Mouse (Mus musculus) kidney, embryonic 16.5 days (tissue): ENCODE data around the gene Pdk2. TPM values are rescaled to one million over a fixed set of nuclear protein-coding genes. Genes with fewer than 3 reads are reported as not detected.
A peak's percentile ranks its signal among the peaks of the same experiment; 100 is the strongest.

ENCODE experiments used
- ATAC-seq: fragments of 200-750 bp; cut with Nextera tagmentation; 2 replicates; pipeline ENCODE4 v1.8.0; 2017; ENCODE audit warnings: moderate TSS enrichment; ENCODE audit not compliant: low FRiP score, low TSS enrichment
- H3K27ac ChIP-seq: fragments of 300-500 bp; sonication (generic); 2 replicates; pipeline ENCODE4 v1.5.1; 2014; ENCODE audit warnings: low read length
- H3K27me3 ChIP-seq: fragments of 300-500 bp; sonication (generic); 2 replicates; pipeline ENCODE4 v1.6.1; 2014; ENCODE audit warnings: low read length, control low read depth, mixed read lengths; ENCODE audit not compliant: insufficient read depth
- H3K36me3 ChIP-seq: fragments of 300-500 bp; sonication (generic); 2 replicates; pipeline ENCODE4 v1.6.1; 2014; ENCODE audit warnings: low read length, control low read depth, mixed read lengths; ENCODE audit not compliant: insufficient read depth
- H3K4me1 ChIP-seq: fragments of 300-500 bp; sonication (generic); 2 replicates; pipeline ENCODE4 v1.6.1; 2014; ENCODE audit warnings: low read length, control low read depth, mixed read lengths; ENCODE audit not compliant: insufficient read depth
- H3K4me2 ChIP-seq: fragments of 300-500 bp; sonication (generic); replicated peaks from 2 replicates; pipeline ENCODE4 v1.6.1; 2014; ENCODE audit warnings: low read depth, low read length
- H3K4me3 ChIP-seq: fragments of 300-500 bp; sonication (generic); 2 replicates; pipeline ENCODE4 v1.5.1; 2014; ENCODE audit warnings: mild to moderate bottlenecking, low read length
- H3K9ac ChIP-seq: fragments of 300-500 bp; sonication (generic); replicated peaks from 2 replicates; pipeline ENCODE4 v1.6.1; 2014; ENCODE audit warnings: low read length
- H3K9me3 ChIP-seq: fragments of 300-500 bp; sonication (generic); 2 replicates; pipeline ENCODE4 v1.6.1; 2016; ENCODE audit warnings: low read length, control low read depth
- WGBS: fragments of 180-500 bp; shearing (Covaris S2); extraction: QIAGEN DNeasy Blood & Tissue Kit; methylation state at CpG from one replicate; pipeline ENCODE4 v1.1.7; 2014; 5-methylcytosine and 5-hydroxymethylcytosine counted together
- polyA plus RNA-seq: library from polyadenylated mRNA; unstranded; fragments of >200 nt; fragmentation: Nextera tagmentation; extraction: Ambion mirVana; gene quantifications from 2 replicates; pipeline ENCODE4 v1.2.1, GENCODE M21; 2015

Gene Pdk2
- 72.3 and 85.2 TPM in 2 replicates for polyA plus RNA-seq

DNA sequence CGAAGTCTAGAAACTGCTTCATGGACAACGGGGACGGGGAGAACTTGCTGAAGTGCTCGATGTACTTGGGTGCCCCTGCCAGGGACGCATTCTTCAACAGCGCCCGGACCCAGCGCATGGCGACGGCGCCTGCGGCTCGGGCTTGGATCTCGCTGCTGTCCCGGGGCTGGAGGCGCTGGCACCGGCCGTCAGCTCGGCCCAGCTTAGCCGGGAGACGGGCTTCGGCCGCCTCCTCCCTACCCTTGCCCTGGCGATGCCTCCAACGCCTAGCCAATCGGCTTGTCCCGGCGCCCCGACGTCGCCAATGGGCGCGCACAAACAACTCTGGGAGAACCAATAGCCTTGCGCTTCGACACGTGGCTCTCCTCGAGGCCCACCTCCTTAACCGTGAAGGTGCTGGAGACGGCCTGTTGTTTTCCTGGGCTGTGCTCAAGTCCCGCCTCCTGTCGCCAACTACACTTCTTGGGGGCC lies at the start of gene Pdk2:
Pdk2 (minus strand) TSS at position 216 of the 471 bp plus-strand sequence.
- H3K27ac ChIP-seq = peak within 1 kb of the TSS; percentile 84
- peaks cover 22% of the 10 kb centered on the region for H3K4me1 ChIP-seq
- ATAC-seq = peak; percentile 94
- peak within 1 kb of the TSS; percentile 74 for H3K4me2 ChIP-seq
- peaks cover 11% of the 10 kb centered on the region; the same call in 1 of the 2 replicates for H3K36me3 ChIP-seq
- H3K9ac ChIP-seq = peak within 1 kb of the TSS; percentile 79
- peak within 1 kb of the TSS; percentile 70 for H3K4me3 ChIP-seq
- under 1% methylated on average over 41 of the region's 41 CpGs for WGBS
- H3K9me3 ChIP-seq = no peaks in the 10 kb centered on the region
- H3K27me3 ChIP-seq = no peaks in the 10 kb centered on the region

GRCm38 (mm10) chr11:95088857-95089779 lies 48.0 kb upstream of the Pdk2 start:
- no peak overlapping the region for H3K4me3 ChIP-seq
- peaks cover 43% of the 10 kb centered on the region for H3K4me1 ChIP-seq
- no peaks in the 10 kb centered on the region for H3K9me3 ChIP-seq
- H3K36me3 ChIP-seq = no peaks in the 10 kb centered on the region
- no peaks in the 10 kb centered on the region for H3K27me3 ChIP-seq
- WGBS = 57% methylated on average over 16 of the region's 16 CpGs
- no peak for ATAC-seq
- H3K4me2 ChIP-seq = no peak overlapping the region
- H3K27ac ChIP-seq = peak overlapping the region; percentile 61
- no peak overlapping the region for H3K9ac ChIP-seq

GRCm38 (mm10) chr11:95088286-95088685 lies 47.1 kb upstream of the Pdk2 start:
- H3K9me3 ChIP-seq = no peaks in the 10 kb centered on the region
- 65% methylated on average over 7 of the region's 7 CpGs for WGBS
- peaks cover 44% of the 10 kb centered on the region for H3K4me1 ChIP-seq
- H3K36me3 ChIP-seq = no peaks in the 10 kb centered on the region
- no peak for ATAC-seq
- no peak overlapping the region for H3K9ac ChIP-seq
- no peaks in the 10 kb centered on the region for H3K27me3 ChIP-seq
- H3K4me2 ChIP-seq = no peak overlapping the region
- H3K27ac ChIP-seq = peak overlapping the region; percentile 61
- H3K4me3 ChIP-seq = no peak overlapping the region

- Histone ChIP-seq H3K4me2 (no peak overlapping the region), H3K9ac (no peak overlapping the region; the same call in 1 of the 2 replicates), H3K27me3 (no peaks in the 10 kb centered on the region), H3K4me1 (peaks cover 44% of the 10 kb centered on the region), H3K9me3 (no peaks in the 10 kb centered on the region), H3K27ac (peak overlapping the region; percentile 25), H3K36me3 (no peaks in the 10 kb centered on the region), H3K4me3 (no peak overlapping the region)
- ATAC-seq = no peak
- WGBS = 62% methylated on average over 17 of the region's 17 CpGs
These were observed 46.4 kb upstream of the Pdk2 start for GRCm38 (mm10) chr11:95087301-95088228.

DNA sequence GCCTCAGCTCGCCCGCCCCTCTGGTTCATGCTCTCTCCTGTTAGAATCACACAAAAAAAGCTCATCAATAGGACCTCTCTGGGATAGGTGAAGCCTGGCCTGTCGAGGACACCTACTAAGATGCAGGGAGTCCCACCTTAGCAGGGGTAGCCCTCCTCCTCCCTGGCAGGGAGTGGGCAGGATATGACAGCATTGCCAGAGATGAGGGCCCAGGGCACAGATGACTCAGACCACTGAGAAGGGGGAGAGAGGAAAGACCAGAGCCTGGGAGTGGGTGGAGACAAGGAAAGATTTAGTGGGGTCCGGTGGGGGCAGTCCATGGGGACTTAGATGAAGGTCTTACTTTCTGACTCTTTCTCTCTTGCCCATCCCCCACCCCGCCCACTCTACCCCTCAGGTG lies 45.1 kb upstream of the Pdk2 start:
- peak overlapping the region; percentile 76 for H3K27ac ChIP-seq
- H3K9me3 ChIP-seq = no peaks in the 10 kb centered on the region
- H3K4me3 ChIP-seq = no peak overlapping the region
- H3K9ac ChIP-seq = no peak overlapping the region
- no peaks in the 10 kb centered on the region for H3K27me3 ChIP-seq
- H3K36me3 ChIP-seq = no peaks in the 10 kb centered on the region
- 39% methylated on average over 5 of the region's 5 CpGs for WGBS
- peaks cover 44% of the 10 kb centered on the region for H3K4me1 ChIP-seq
- peak; percentile 36 for ATAC-seq
- H3K4me2 ChIP-seq = no peak overlapping the region

DNA sequence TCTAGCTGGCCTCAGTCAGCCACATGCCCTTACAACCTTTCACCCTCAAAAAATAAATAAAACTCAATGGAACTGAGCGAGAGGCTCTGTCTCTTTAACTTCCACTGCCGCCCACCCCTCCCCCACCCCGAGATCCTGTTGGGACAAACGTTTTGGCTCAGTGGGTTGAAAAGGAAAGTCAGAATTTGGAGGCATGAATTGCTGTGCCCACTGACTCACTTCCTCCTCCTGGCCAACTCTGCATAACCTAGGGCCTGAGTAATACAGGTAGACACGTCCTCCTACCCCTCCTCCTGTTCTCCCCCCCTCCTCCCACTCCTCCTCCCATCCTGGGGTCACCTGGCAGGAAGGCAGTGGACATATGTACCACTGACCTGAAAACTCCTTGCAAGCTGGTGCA lies 44.6 kb upstream of the Pdk2 start:
- peaks cover 49% of the 10 kb centered on the region for H3K4me1 ChIP-seq
- H3K4me2 ChIP-seq = peak overlapping the region; percentile 7; the same call in 1 of the 2 replicates

DNA sequence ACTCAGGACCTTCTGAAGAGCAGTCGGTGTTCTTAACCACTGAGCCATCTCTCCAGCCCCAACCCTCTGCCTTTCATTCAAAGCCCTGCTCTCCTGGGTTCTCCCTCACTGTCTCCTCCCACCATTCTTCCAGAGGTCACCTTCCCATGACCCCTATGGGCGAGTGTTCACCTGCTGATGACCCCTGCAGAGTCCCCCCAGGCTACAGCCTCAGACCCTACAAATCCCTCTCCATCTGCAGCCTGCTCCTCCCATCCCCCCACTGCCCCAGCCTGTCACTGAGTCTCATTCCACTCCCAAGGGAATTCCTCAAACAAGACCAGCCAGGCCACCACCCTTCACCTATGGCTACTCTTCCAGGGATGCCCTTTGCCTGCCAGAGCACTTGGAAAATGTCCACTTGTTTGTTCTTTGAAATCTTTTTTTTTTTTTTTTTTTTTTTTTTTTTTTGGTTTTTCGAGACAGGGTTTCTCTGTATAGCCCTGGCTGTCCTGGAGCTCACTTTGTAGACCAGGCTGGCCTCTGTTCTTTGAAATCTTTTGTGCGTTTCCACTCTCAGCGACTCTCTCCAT lies 43.7 kb upstream of the Pdk2 start:
- H3K9me3 ChIP-seq = no peaks in the 10 kb centered on the region
- H3K27ac ChIP-seq = peak overlapping the region; percentile 44
- H3K36me3 ChIP-seq = no peaks in the 10 kb centered on the region
- no peak overlapping the region for H3K4me3 ChIP-seq
- 49% methylated on average over 5 of the region's 5 CpGs for WGBS
- H3K9ac ChIP-seq = no peak overlapping the region
- H3K27me3 ChIP-seq = no peaks in the 10 kb centered on the region
- peaks cover 57% of the 10 kb centered on the region for H3K4me1 ChIP-seq
- no peak for ATAC-seq
- H3K4me2 ChIP-seq = no peak overlapping the region

More for the DNA sequence above, 44.6 kb upstream of the Pdk2 start:
- Histone ChIP-seq H3K4me3 (no peak overlapping the region), H3K36me3 (no peaks in the 10 kb centered on the region), H3K9ac (0 out of 2 replicates have a peak overlapping the region, but pooled peaks have one; percentile 35), H3K9me3 (no peaks in the 10 kb centered on the region), H3K27ac (peak overlapping the region; percentile 76), H3K27me3 (no peaks in the 10 kb centered on the region)
- ATAC-seq = peak; percentile 71
- WGBS = 5% methylated on average over 5 of the region's 5 CpGs

- no peak overlapping the region for H3K27ac ChIP-seq
- peaks cover 60% of the 10 kb centered on the region for H3K4me1 ChIP-seq
These were observed 43.0 kb upstream of the Pdk2 start for GRCm38 (mm10) chr11:95084175-95084574.

DNA sequence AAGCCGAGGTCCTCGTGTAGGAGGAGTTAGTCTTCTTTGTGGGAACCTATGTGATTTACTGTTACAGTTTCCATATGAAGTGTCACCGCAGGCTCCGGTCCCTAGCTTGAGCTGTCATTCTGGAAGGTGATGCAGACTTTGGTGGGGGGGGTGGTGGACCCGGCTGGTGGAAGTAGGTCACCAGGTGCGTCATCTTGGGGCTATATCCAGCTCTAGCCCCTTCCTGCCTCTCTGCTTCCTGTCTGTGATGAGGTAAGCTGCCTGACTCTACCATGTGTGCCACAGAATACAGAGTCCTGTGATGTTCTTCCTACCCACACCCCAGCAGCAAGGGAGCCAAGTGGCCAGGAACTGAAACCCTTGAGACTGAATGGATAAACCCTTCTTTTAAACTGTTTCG lies 41.7 kb upstream of the Pdk2 start:
- Histone ChIP-seq H3K4me2 (no peak overlapping the region), H3K4me1 (peaks cover 63% of the 10 kb centered on the region), H3K36me3 (no peaks in the 10 kb centered on the region), H3K9me3 (no peaks in the 10 kb centered on the region), H3K27me3 (no peaks in the 10 kb centered on the region), H3K9ac (no peak overlapping the region), H3K4me3 (no peak overlapping the region), H3K27ac (no peak overlapping the region)
- WGBS = 82% methylated on average over 7 of the region's 7 CpGs
- no peak for ATAC-seq

More at GRCm38 (mm10) chr11:95084175-95084574, 43.0 kb upstream of the Pdk2 start:
- Histone ChIP-seq H3K36me3 (no peaks in the 10 kb centered on the region), H3K27me3 (no peaks in the 10 kb centered on the region), H3K9ac (no peak overlapping the region), H3K4me2 (no peak overlapping the region), H3K9me3 (no peaks in the 10 kb centered on the region), H3K4me3 (no peak overlapping the region)
- ATAC-seq = no peak
- WGBS = 44% methylated on average over 4 of the region's 4 CpGs
